Mouse (Mus musculus) left cerebral cortex, adult 9 months (tissue): ENCODE data around the gene Cyth2.
A peak's percentile ranks its signal among the peaks of the same experiment; 100 is the strongest.

Experiments
- DNase-seq, 2 experiments: peaks; one replicate each; pipeline ENCODE4 v3.0.0; 2022; ENCODE audit warnings: low spot score in 2 of 2

Cyth2 gene

GRCm38 (mm10) chr7:45813787-45814779 is at the start of gene Cyth2:
Gene Cyth2 (minus strand): TSS chr7:45814581.
- DNase-seq: peak; percentile 100

GRCm38 (mm10) chr7:45862804-45863203 is 48.4 kb upstream of the Cyth2 start:
- no peak for DNase-seq

- DNase-seq: no peak
Measured at GRCm38 (mm10) chr7:45859008-45859407, 44.6 kb upstream of the Cyth2 start.

DNA sequence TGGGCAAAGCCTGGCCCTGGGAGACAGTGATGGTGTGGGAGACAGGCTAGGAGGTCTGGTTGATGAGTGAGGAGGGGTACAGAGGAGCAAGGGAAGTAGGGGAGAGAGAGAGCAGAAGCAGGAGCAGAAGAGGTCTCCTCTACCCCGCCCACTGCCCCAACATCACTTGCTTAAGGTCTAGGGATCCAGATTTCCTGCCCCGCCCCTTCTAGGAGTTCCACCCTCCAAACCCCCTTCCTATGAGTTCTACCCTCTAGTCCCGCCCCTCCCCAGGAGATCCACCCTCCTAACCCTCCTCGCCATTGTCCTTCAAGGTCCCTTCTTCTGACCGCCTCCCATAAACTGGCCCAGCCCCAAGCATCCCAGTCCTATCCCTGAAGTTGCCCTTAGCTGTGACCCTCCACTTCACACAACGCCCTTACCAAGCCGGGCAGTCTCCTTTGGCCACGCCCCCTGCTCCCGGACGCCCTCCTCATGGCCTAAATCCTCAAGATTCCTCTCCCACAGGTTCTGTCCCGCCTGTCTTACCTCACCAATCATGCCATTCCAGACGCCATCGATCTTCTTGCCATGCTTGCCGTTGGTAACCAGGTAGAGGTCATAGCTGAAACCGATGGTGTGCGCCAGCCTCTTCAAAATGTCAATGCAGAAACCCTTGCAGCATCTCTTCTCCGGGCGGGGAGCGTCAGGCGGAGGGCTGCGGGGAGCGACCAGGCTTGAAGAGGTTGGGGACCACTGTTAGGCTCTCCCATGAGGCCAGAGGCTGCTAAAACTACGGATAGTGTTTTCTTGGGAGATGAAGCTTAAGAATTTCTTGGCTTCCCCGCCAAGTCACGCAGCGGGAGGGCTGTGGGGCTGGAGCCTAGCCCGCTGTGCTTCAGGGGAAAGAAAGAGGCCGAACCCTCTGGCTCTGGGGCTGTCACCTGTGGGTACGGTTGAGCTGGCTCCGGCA is 42.8 kb upstream of the Cyth2 start:
- DNase-seq: no peak

- DNase-seq: no peak
Measured at GRCm38 (mm10) chr7:45853089-45853488, 38.7 kb upstream of the Cyth2 start.

DNA sequence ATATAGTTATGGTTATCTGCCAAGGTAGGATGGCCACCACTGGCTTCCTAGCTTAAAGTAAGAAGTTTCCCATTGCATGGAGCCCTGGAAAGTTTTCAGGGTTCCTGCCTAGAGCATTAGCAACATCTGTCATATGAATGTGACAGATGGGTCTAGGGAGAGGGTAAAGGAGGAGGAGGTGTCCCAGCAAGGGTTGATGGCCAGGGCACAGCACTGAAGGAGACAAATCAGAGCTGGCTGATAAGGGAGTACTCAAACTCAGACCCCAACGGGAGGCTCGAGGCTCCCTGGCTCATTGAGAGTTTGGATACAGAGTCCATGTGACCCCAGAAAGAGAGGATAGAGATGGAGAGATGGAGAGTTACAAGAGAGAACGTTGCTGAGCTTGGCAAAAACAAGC is 36.3 kb upstream of the Cyth2 start:
- DNase-seq: no peak

DNA sequence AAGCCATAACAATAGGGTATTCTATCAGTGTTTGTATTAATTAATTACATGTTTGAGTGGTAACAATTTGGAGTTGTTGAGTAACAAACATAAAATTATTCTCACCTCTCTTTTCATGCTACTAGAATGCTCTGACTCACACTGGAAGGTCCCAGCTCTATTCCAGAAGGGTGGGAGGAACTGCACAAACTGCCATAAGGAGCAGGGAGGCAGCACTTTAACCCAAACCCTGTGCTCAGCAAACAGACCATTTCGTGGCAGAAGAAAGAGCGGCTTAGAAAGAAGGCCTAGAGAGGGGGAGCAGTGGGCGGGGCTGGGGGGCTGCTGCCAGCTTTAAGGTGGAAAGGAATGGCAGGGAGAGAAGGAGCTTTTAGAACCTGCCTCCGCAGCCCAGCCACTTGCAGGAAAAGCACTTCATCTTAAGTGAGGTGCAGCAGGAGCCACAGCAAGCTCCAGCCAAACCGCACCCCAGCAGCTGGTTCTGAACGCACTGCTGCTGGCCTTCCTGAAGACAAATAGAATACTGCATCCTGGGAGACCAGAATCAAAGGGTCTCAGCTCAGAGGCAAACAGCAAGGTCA is 34.2 kb upstream of the Cyth2 start:
- DNase-seq: no peak

DNA sequence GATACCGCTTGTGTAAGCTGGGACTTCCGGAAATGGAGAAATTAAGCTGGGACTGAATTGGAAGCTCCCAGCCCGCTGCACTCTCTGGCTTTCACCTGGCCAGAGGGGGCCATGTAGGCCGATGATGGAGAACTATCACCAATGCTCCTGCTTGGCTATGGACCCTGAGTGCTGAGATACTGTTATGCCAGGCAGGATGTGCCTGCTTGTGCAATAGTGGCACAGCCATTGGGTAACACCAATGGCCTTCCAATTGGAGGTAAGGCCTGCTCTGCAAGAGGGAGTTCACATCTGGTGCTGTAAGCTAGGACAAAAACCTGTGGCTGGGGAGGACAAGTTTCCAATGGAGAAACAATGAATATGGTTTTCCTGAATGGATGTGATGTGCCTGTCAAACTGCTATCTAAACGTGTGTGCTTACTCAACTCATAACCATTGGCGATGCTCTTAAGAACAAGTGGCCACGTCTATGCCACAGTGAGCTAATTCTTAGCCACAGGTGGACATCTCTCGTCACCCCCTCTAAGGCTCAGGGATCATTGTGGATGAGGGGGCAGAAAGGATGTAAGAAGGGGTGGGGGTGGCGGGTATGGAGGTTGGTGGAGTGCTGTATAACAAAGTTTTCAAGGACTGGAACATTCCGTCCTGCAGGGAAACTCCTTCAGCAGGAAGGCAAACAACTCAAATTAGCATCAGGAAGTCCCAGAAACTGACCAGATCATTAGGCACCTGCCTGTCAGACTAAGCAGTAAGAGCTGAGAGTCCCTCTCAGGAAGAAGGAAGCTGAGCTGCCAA is 28.8 kb upstream of the Cyth2 start:
- DNase-seq: no peak

- no peak for DNase-seq
Measured at GRCm38 (mm10) chr7:45833924-45834323, 19.5 kb upstream of the Cyth2 start.

- DNase-seq: no peak
Measured at GRCm38 (mm10) chr7:45833148-45833790, 18.9 kb upstream of the Cyth2 start.

DNA sequence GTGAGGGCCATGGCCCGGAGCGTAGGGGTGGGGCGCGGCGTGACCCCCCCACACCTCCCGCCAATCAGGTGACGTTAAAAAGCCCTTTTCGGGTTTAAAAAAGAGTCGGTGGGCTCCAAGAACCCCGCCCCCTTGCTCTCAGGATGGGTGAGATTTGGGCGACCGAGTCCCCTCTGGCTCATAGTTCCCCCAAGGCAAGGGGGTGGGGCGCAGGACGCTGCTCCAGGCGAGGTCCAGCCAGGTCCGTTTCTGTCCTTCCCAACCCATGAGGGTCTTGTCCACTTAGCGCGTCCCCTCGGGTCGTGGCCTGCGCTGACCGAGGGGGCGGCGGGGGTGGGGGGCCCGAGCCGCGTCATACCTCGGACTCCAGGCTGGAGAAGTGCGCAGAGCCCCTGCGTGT is 18.0 kb upstream of the Cyth2 start:
- DNase-seq: no peak

- DNase-seq: no peak
Measured at GRCm38 (mm10) chr7:45831128-45831525, 16.7 kb upstream of the Cyth2 start.

GRCm38 (mm10) chr7:45830427-45831127 is 16.2 kb upstream of the Cyth2 start, which contains the start of gene Grwd1:
Gene Grwd1 (minus strand): TSS chr7:45830944.
- peak; percentile 83 to 87 for DNase-seq

- DNase-seq: no peak
Measured at GRCm38 (mm10) chr7:45826631-45827030, 12.2 kb upstream of the Cyth2 start.

DNA sequence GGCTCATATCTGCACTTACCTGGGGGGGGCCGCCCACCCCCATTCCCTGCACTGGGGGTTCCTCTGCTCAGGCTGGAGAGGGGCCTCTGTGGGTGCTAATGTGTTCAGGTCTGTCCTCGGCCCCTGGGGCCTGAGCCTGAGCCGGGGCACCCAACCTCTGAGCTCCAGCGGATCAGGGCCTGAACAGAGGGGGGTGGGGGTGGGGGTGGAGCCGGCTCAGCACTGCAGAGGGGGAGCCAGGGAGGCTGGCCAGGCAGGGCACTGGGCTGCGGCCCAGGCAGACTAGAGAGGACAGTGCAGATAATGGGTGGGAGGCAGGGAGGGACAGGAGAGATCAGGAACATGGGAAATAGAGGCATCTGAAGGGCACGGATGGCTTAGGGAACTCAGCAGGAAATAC is 10.2 kb upstream of the Cyth2 start, which contains the start of gene Kcnj14:
Gene Kcnj14, minus strand, starts transcription at position 185 of the 400 bp plus-strand sequence.
- DNase-seq: no peak

GRCm38 (mm10) chr7:45820913-45821312 is 6.5 kb upstream of the Cyth2 start:
- no peak for DNase-seq

- DNase-seq: no peak
Measured at GRCm38 (mm10) chr7:45819843-45820242, 5.5 kb upstream of the Cyth2 start.

- DNase-seq: no peak
Measured at GRCm38 (mm10) chr7:45815984-45816351, 1.6 kb upstream of the Cyth2 start.

GRCm38 (mm10) chr7:45815323-45815983 is 1.1 kb upstream of the Cyth2 start:
- no peak for DNase-seq
